Mouse (Mus musculus): ENCODE data around the gene Ptpn18. TPM values are rescaled to one million over a fixed set of nuclear protein-coding genes. Genes with fewer than 3 reads are reported as not detected.

Ptpn18 gene
- polyA plus RNA-seq, 1 experiment = 732 TPM

GRCm38 (mm10) chr1:34462766-34463165, 3.2 kb downstream of the Ptpn18 start:
- TF ChIP-seq GATA1 (IDR thresholded peaks at IDR 0.05; ENCODE audit: borderline replicate concordance, low read length) (no peak), FLI1 (IDR thresholded peaks at IDR 0.05; ENCODE audit: low read length) (no peak)

DNA sequence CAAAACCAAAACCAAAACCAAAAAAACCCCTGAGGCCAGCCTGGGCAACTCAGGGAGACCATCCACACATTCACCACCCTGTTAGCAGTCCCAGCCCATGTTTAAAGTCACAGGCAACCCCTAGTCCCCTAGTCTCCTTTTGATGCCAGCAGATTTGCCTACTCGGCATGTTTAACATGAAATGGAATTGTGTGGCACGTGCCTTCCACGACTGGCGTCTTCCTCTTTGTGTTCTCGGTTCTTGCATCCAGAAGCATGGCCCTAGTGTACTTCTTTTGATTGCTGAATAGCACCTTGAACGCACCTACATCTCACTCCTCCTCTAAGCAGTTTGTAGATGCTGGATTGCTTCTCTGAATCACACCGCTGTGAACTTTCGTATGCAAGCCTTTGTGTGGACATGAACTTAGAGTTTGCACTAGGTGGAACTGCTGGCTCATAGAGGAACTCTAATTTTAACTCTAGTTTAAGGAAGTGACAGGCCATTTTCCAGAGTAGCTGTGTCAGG, 4.8 kb downstream of the Ptpn18 start:
- peaks cover 83% of the 10 kb centered on the region for H3K4me1 ChIP-seq
- H3K9me3 ChIP-seq = no peaks in the 10 kb centered on the region
- peak overlapping the region; percentile 90 for H3K4me3 ChIP-seq (replicated peaks)
- peaks cover 6% of the 10 kb centered on the region for H3K27me3 ChIP-seq (replicated peaks)
- peaks cover 5% of the 10 kb centered on the region for H3K36me3 ChIP-seq (replicated peaks; ENCODE audit: low read length)
- TF ChIP-seq GATA1 (IDR thresholded peaks at IDR 0.05; ENCODE audit: borderline replicate concordance, low read length) = no peak
- TF ChIP-seq FLI1 (IDR thresholded peaks at IDR 0.05; ENCODE audit: low read length) = no peak

More at GRCm38 (mm10) chr1:34462766-34463165, 3.2 kb downstream of the Ptpn18 start:
- Histone ChIP-seq H3K36me3 (replicated peaks; ENCODE audit: low read length) (no peaks in the 10 kb centered on the region), H3K27me3 (replicated peaks) (peaks cover 19% of the 10 kb centered on the region), H3K9me3 (no peaks in the 10 kb centered on the region), H3K4me3 (replicated peaks) (peak overlapping the region; percentile 86), H3K4me1 (peaks cover 80% of the 10 kb centered on the region)

DNA sequence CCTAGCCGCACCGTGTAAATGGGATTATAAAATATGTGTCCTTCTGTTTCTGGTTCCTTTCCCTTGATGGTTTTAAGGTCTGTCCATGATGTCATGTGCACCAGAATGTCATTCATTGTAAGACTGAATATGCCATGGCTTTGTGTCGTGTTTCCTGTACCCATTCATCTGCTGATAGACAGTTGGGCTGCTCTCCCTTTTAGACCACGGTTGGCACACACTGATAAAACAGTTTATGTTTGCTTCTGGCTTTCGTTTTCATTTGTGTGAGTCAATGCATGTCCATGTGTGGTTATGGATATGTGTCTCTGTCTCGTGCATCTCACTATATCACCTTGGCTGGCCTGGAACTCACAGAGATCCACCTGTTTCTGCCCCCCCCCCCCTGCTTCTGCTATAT, 5.9 kb downstream of the Ptpn18 start:
- H3K9me3 ChIP-seq = no peaks in the 10 kb centered on the region
- peaks cover 80% of the 10 kb centered on the region for H3K4me1 ChIP-seq
- TF ChIP-seq FLI1 (IDR thresholded peaks at IDR 0.05; ENCODE audit: low read length) (no peak), GATA1 (IDR thresholded peaks at IDR 0.05; ENCODE audit: borderline replicate concordance, low read length) (no peak)
- peak overlapping the region; percentile 70 for H3K4me3 ChIP-seq (replicated peaks)
- peaks cover 13% of the 10 kb centered on the region for H3K36me3 ChIP-seq (replicated peaks; ENCODE audit: low read length)
- no peaks in the 10 kb centered on the region for H3K27me3 ChIP-seq (replicated peaks)

DNA sequence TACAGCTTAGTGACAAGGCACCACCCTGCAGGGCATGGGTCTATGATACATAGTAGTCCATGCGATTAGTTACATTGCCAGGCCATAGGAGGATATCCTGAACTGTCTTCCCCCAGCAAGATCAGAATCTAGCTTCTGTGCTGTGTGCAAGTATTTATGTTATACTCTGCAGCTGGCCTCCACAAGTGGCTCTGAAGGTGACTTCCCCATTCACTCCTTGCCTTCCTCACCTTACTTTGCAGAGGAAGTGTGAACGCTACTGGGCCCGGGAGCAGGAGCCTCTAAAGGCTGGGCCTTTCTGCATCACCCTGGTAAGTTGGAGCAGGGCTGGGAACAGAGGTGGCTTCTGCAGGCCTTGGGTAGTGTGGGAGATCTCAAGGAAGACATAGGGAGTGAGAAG, 8.5 kb downstream of the Ptpn18 start:
- H3K4me3 ChIP-seq (replicated peaks) = peak overlapping the region; percentile 0
- H3K27me3 ChIP-seq (replicated peaks) = no peaks in the 10 kb centered on the region
- TF ChIP-seq GATA1 (IDR thresholded peaks at IDR 0.05; ENCODE audit: borderline replicate concordance, low read length) = no peak
- no peak for TF ChIP-seq FLI1 (IDR thresholded peaks at IDR 0.05; ENCODE audit: low read length)
- H3K4me1 ChIP-seq = peaks cover 90% of the 10 kb centered on the region
- H3K9me3 ChIP-seq = no peaks in the 10 kb centered on the region
- peaks cover 28% of the 10 kb centered on the region for H3K36me3 ChIP-seq (replicated peaks; ENCODE audit: low read length)

- TF ChIP-seq FLI1 (IDR thresholded peaks at IDR 0.05; ENCODE audit: low read length) = no peak
- no peak for TF ChIP-seq GATA1 (IDR thresholded peaks at IDR 0.05; ENCODE audit: borderline replicate concordance, low read length)
- Histone ChIP-seq H3K27me3 (replicated peaks) (no peaks in the 10 kb centered on the region), H3K9me3 (no peaks in the 10 kb centered on the region), H3K4me3 (replicated peaks) (no peak overlapping the region), H3K36me3 (replicated peaks; ENCODE audit: low read length) (peaks cover 28% of the 10 kb centered on the region), H3K4me1 (peaks cover 90% of the 10 kb centered on the region)
Measured at GRCm38 (mm10) chr1:34468500-34468899, 8.9 kb downstream of the Ptpn18 start.

GRCm38 (mm10) chr1:34469801-34470200, 10.2 kb downstream of the Ptpn18 start:
- Histone ChIP-seq H3K36me3 (replicated peaks; ENCODE audit: low read length) (peaks cover 38% of the 10 kb centered on the region), H3K4me1 (peaks cover 89% of the 10 kb centered on the region), H3K4me3 (replicated peaks) (no peak overlapping the region), H3K9me3 (no peaks in the 10 kb centered on the region), H3K27me3 (replicated peaks) (no peaks in the 10 kb centered on the region)
- TF ChIP-seq FLI1 (IDR thresholded peaks at IDR 0.05; ENCODE audit: low read length) (no peak), GATA1 (IDR thresholded peaks at IDR 0.05; ENCODE audit: borderline replicate concordance, low read length) (no peak)

- TF ChIP-seq FLI1 (IDR thresholded peaks at IDR 0.05; ENCODE audit: low read length) (no peak), GATA1 (IDR thresholded peaks at IDR 0.05; ENCODE audit: borderline replicate concordance, low read length) (no peak)
- H3K4me1 ChIP-seq = peaks cover 79% of the 10 kb centered on the region
- peak overlapping the region; percentile 100 for H3K4me3 ChIP-seq (replicated peaks)
Measured at GRCm38 (mm10) chr1:34472427-34473300, 13.1 kb downstream of the Ptpn18 start.

GRCm38 (mm10) chr1:34478891-34479655, 19.5 kb downstream of the Ptpn18 start:
- TF ChIP-seq FLI1 (IDR thresholded peaks at IDR 0.05; ENCODE audit: low read length) (no peak), GATA1 (IDR thresholded peaks at IDR 0.05; ENCODE audit: borderline replicate concordance, low read length) (no peak)
- Histone ChIP-seq H3K4me3 (replicated peaks) (peak overlapping the region; percentile 79), H3K9me3 (no peaks in the 10 kb centered on the region), H3K27me3 (replicated peaks) (no peaks in the 10 kb centered on the region), H3K36me3 (replicated peaks; ENCODE audit: low read length) (peaks cover 32% of the 10 kb centered on the region), H3K4me1 (peaks cover 84% of the 10 kb centered on the region)

More at GRCm38 (mm10) chr1:34472427-34473300, 13.1 kb downstream of the Ptpn18 start:
- H3K27me3 ChIP-seq (replicated peaks) = no peaks in the 10 kb centered on the region
- no peaks in the 10 kb centered on the region for H3K9me3 ChIP-seq
- peaks cover 64% of the 10 kb centered on the region for H3K36me3 ChIP-seq (replicated peaks; ENCODE audit: low read length)

- TF ChIP-seq FLI1 (IDR thresholded peaks at IDR 0.05; ENCODE audit: low read length) (no peak), GATA1 (IDR thresholded peaks at IDR 0.05; ENCODE audit: borderline replicate concordance, low read length) (no peak)
- H3K4me1 ChIP-seq = peaks cover 84% of the 10 kb centered on the region
- no peaks in the 10 kb centered on the region for H3K9me3 ChIP-seq
- peaks cover 25% of the 10 kb centered on the region for H3K36me3 ChIP-seq (replicated peaks; ENCODE audit: low read length)
- peak overlapping the region; percentile 88 for H3K4me3 ChIP-seq (replicated peaks)
- H3K27me3 ChIP-seq (replicated peaks) = no peaks in the 10 kb centered on the region
Measured at GRCm38 (mm10) chr1:34480801-34481200, 21.2 kb downstream of the Ptpn18 start.
